Mouse (Mus musculus) midbrain, embryonic 12.5 days (tissue): ENCODE results near the gene Macrod2. TPM values are rescaled to one million over a fixed set of nuclear protein-coding genes. Genes with fewer than 3 reads are reported as not detected.

Experiments
- ATAC-seq: fragments of 200-750 bp; cut with Nextera tagmentation; 2 replicates; pipeline ENCODE4 v1.8.0; 2017; ENCODE audit warnings: low read depth, moderate TSS enrichment, moderate library complexity; ENCODE audit not compliant: low FRiP score
- H3K27ac ChIP-seq: fragments of 300-500 bp; sonication (generic); replicated peaks from 2 replicates; pipeline ENCODE4 v1.5.1; 2016; ENCODE audit warnings: mild to moderate bottlenecking
- H3K27me3 ChIP-seq: fragments of 300-500 bp; sonication (generic); 2 replicates; pipeline ENCODE4 v1.6.1; 2016; ENCODE audit warnings: mild to moderate bottlenecking
- H3K36me3 ChIP-seq: fragments of 300-500 bp; sonication (generic); 2 replicates; pipeline ENCODE4 v1.6.1; 2016
- H3K4me1 ChIP-seq: fragments of 300-500 bp; sonication (generic); 2 replicates; pipeline ENCODE4 v1.6.1; 2016
- H3K4me2 ChIP-seq: fragments of 300-500 bp; sonication (generic); replicated peaks from 2 replicates; pipeline ENCODE4 v1.6.1; 2016; ENCODE audit warnings: mild to moderate bottlenecking, moderate library complexity
- H3K4me3 ChIP-seq: fragments of 300-500 bp; sonication (generic); 2 replicates; pipeline ENCODE4 v1.5.1; 2016; ENCODE audit warnings: mild to moderate bottlenecking
- H3K9ac ChIP-seq: fragments of 300-500 bp; sonication (generic); replicated peaks from 2 replicates; pipeline ENCODE4 v1.6.1; 2016; ENCODE audit warnings: mild to moderate bottlenecking, moderate library complexity
- H3K9me3 ChIP-seq: fragments of 300-500 bp; sonication (generic); 2 replicates; pipeline ENCODE4 v1.6.1; 2016; ENCODE audit warnings: mild to moderate bottlenecking
- WGBS: fragments of 180-500 bp; shearing (Covaris S2); methylation state at CpG from one replicate; pipeline ENCODE4 v1.1.7; 2016; 5-methylcytosine and 5-hydroxymethylcytosine counted together
- polyA plus RNA-seq: library from polyadenylated mRNA; unstranded; fragments of >200 nt; fragmentation: Nextera tagmentation; extraction: Ambion mirVana; gene quantifications from 2 replicates; pipeline ENCODE4 v1.2.1, GENCODE M21; 2016

Macrod2 gene
- polyA plus RNA-seq, 1 experiment from 2014 or later: 52.4 TPM

DNA sequence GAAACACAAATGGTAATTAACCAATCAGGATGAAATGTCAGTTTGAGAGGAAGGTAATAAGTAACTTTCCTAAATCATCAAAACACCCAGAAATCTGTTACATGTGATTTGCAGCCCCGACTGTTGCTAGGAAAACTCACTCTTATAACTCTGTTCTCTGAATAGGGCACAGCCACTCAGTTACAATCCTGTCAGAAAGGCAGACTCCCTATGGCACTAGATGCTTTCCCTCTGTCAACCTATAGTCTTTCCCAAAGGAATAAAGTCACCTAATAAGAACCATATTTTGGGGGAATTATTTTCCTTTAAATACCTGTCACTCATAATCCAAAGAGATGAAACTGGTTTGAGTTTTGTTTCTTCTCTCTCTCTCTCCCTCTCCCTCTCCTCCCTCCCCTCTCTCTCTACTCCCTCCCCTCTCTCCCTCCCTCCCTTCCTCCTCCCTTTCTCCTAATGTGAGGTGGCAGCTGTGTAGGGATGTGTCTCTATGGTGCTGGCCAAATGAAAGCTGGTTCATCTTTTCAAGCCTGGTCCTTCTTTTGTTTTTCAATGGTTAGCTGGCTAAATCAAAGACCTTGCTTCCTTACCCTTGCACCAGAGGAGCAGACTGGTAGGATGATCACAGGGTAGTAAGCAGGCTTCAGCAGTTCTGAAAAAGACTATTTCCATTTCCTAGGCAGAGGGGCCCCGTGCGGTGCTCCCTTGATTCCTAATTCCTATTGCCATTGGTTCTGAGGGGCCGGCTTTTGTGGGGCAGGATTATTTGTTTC lies 661.8 kb downstream of the Macrod2 start:
- 9% methylated on average over 4 of the region's 4 CpGs for WGBS
- H3K27ac ChIP-seq: peak overlapping the region; percentile 47
- no peaks in the 10 kb centered on the region for H3K9me3 ChIP-seq
- H3K9ac ChIP-seq: no peak overlapping the region
- 0 out of 2 replicates have a peak, but pooled peaks cover 3% of the 10 kb centered on the region for H3K27me3 ChIP-seq
- H3K4me3 ChIP-seq: no peak overlapping the region
- H3K36me3 ChIP-seq: no peaks in the 10 kb centered on the region
- H3K4me1 ChIP-seq: peaks cover 20% of the 10 kb centered on the region
- peak overlapping the region; percentile 25 for H3K4me2 ChIP-seq
- ATAC-seq: peak; percentile 96

GRCm38 (mm10) chr2:141057455-141057833 lies 662.3 kb downstream of the Macrod2 start:
- peak overlapping the region; percentile 25 for H3K4me2 ChIP-seq
- ATAC-seq: no peak; the same call in 1 of the 2 replicates

GRCm38 (mm10) chr2:141073981-141074855 lies 679.1 kb downstream of the Macrod2 start:
- Histone ChIP-seq H3K36me3 (no peaks in the 10 kb centered on the region), H3K4me1 (peaks cover 8% of the 10 kb centered on the region), H3K4me3 (no peak overlapping the region), H3K27ac (0 out of 2 replicates have a peak overlapping the region, but pooled peaks have one; percentile 39), H3K9ac (no peak overlapping the region), H3K4me2 (no peak overlapping the region), H3K9me3 (no peaks in the 10 kb centered on the region), H3K27me3 (no peaks in the 10 kb centered on the region)
- WGBS: 32% methylated on average over 8 of the region's 8 CpGs
- peak; percentile 93 for ATAC-seq

More at GRCm38 (mm10) chr2:141057455-141057833, 662.3 kb downstream of the Macrod2 start:
- Histone ChIP-seq H3K4me1 (peaks cover 16% of the 10 kb centered on the region), H3K36me3 (no peaks in the 10 kb centered on the region), H3K9me3 (no peaks in the 10 kb centered on the region), H3K9ac (no peak overlapping the region), H3K27ac (peak overlapping the region; percentile 47), H3K4me3 (no peak overlapping the region), H3K27me3 (0 out of 2 replicates have a peak, but pooled peaks cover 3% of the 10 kb centered on the region)
- 17% methylated on average over 4 of the region's 4 CpGs for WGBS

- no peaks in the 10 kb centered on the region for H3K27me3 ChIP-seq
- no peak overlapping the region for H3K9ac ChIP-seq
- H3K9me3 ChIP-seq: peaks cover 5% of the 10 kb centered on the region; the same call in 1 of the 2 replicates
- no peak overlapping the region for H3K4me3 ChIP-seq
- no peaks in the 10 kb centered on the region for H3K36me3 ChIP-seq
- H3K4me1 ChIP-seq: peaks cover 4% of the 10 kb centered on the region
- H3K4me2 ChIP-seq: no peak overlapping the region
- H3K27ac ChIP-seq: no peak overlapping the region
- no peak for ATAC-seq
Observed at GRCm38 (mm10) chr2:141078221-141078620, 683.1 kb downstream of the Macrod2 start.

- no peaks in the 10 kb centered on the region for H3K27me3 ChIP-seq
- H3K4me2 ChIP-seq: no peak overlapping the region
- ATAC-seq: no peak
- no peak overlapping the region for H3K9ac ChIP-seq
- H3K27ac ChIP-seq: no peak overlapping the region
- H3K36me3 ChIP-seq: no peaks in the 10 kb centered on the region
- H3K9me3 ChIP-seq: no peaks in the 10 kb centered on the region
- no peak overlapping the region for H3K4me3 ChIP-seq
- 80% methylated on average over 3 of the region's 3 CpGs for WGBS
- no peaks in the 10 kb centered on the region for H3K4me1 ChIP-seq
Observed at GRCm38 (mm10) chr2:141091320-141091719, 696.2 kb downstream of the Macrod2 start.

- Histone ChIP-seq H3K9me3 (no peaks in the 10 kb centered on the region), H3K27me3 (no peaks in the 10 kb centered on the region), H3K4me2 (no peak overlapping the region), H3K36me3 (no peaks in the 10 kb centered on the region), H3K27ac (no peak overlapping the region), H3K9ac (no peak overlapping the region), H3K4me3 (no peak overlapping the region), H3K4me1 (no peaks in the 10 kb centered on the region)
- no peak for ATAC-seq
- WGBS: 53% methylated on average over 1 of the region's 1 CpGs
Observed at GRCm38 (mm10) chr2:141117579-141117978, 722.5 kb downstream of the Macrod2 start.

DNA sequence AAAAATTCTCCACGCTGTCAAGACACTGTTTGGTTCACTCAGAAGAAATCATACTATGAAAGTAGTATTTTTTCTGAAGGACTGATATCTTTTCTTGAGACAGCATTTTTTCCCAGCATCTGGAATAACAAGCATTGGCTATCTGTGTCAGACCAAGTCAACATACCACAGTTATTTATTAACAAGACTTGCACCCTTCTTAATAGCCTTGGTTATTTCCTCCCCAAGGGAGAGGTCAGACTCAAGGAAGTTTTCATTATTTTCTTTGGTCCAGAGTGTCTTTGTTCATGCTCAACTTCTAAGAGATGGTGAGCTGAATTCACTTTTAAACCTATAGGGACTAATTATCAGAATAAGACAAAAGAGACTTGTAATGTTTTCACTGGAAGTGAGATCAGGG lies 728.8 kb downstream of the Macrod2 start:
- no peak overlapping the region for H3K4me3 ChIP-seq
- no peak overlapping the region for H3K9ac ChIP-seq
- ATAC-seq: no peak
- no peak overlapping the region for H3K27ac ChIP-seq
- no peaks in the 10 kb centered on the region for H3K9me3 ChIP-seq
- H3K4me1 ChIP-seq: no peaks in the 10 kb centered on the region
- H3K27me3 ChIP-seq: no peaks in the 10 kb centered on the region
- no peak overlapping the region for H3K4me2 ChIP-seq
- H3K36me3 ChIP-seq: no peaks in the 10 kb centered on the region
- WGBS: 89% methylated on average over 1 of the region's 1 CpGs

- ATAC-seq: no peak
- H3K27ac ChIP-seq: no peak overlapping the region
- no peaks in the 10 kb centered on the region for H3K4me1 ChIP-seq
Observed at GRCm38 (mm10) chr2:141125638-141126037, 730.5 kb downstream of the Macrod2 start.

DNA sequence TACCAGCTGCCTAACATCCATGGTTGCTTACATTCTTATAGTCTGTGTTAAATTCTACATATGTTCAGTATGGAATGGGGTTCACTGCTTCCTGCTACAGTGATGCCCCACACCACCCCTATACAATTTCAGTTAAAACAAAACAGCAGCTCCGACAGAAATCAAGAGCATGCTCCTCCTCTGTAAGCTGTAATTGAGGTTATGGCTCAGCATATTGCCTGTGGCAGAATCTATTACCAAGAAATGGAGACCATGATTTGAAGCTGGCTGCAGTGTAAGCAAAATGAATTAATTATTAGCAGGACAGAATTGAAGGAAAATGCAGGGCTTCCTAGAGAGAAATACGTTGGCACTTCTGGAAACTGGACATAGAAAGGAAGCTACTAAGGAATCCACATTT lies 747.2 kb downstream of the Macrod2 start:
- WGBS: 52% methylated on average over 2 of the region's 2 CpGs
- H3K4me1 ChIP-seq: no peaks in the 10 kb centered on the region
- H3K27me3 ChIP-seq: no peaks in the 10 kb centered on the region
- H3K4me3 ChIP-seq: no peak overlapping the region
- H3K4me2 ChIP-seq: no peak overlapping the region
- H3K36me3 ChIP-seq: no peaks in the 10 kb centered on the region
- no peak overlapping the region for H3K9ac ChIP-seq
- no peak overlapping the region for H3K27ac ChIP-seq
- no peaks in the 10 kb centered on the region for H3K9me3 ChIP-seq
- ATAC-seq: 0 out of 2 replicates have a peak, but pooled peaks have one; percentile 47

More at GRCm38 (mm10) chr2:141125638-141126037, 730.5 kb downstream of the Macrod2 start:
- Histone ChIP-seq H3K27me3 (no peaks in the 10 kb centered on the region), H3K4me2 (no peak overlapping the region), H3K9me3 (no peaks in the 10 kb centered on the region), H3K4me3 (no peak overlapping the region), H3K9ac (no peak overlapping the region), H3K36me3 (no peaks in the 10 kb centered on the region)

DNA sequence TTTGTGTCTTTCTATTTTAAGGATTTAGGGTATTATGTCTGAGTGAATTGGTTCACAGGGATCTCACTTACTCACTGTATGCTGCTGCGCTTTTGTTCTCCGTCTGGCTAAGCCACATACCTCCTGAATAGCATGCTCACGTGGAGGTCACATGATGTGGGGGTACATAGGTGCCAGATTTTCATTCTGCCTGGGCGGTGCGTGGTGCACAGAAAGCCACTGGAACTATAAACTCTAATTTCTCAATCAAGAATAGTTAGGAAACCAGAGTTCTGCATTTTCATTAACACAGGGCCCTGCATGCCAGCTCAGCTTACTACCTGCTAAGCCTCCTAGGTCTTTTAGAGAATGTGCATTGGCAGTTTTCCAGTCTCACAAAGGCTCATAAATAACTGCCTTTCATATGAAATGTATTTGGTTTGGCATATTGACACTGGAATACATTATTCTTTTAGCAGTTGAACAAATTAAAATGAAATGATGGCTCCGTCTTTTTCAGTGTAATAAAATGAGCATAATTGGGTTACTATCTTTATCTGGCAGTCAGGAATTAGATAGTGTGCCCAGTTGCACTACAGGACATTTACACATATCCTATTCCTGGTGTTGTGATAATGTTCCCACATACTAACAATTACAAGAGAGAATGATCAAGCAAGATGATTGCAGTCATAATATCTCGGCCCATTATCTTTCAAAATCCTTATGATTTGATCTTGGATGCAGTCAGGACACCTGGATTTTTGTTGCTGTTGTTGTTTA lies 757.1 kb downstream of the Macrod2 start:
- no peak overlapping the region for H3K4me3 ChIP-seq
- no peaks in the 10 kb centered on the region for H3K9me3 ChIP-seq
- peaks cover 22% of the 10 kb centered on the region for H3K4me1 ChIP-seq
- no peak overlapping the region for H3K9ac ChIP-seq
- ATAC-seq: peak; percentile 86
- no peak overlapping the region for H3K27ac ChIP-seq
- WGBS: 45% methylated on average over 7 of the region's 7 CpGs
- H3K4me2 ChIP-seq: no peak overlapping the region
- H3K27me3 ChIP-seq: no peaks in the 10 kb centered on the region
- no peaks in the 10 kb centered on the region for H3K36me3 ChIP-seq

GRCm38 (mm10) chr2:141155972-141156371 lies 760.9 kb downstream of the Macrod2 start:
- Histone ChIP-seq H3K9ac (no peak overlapping the region), H3K4me3 (no peak overlapping the region), H3K27ac (no peak overlapping the region), H3K9me3 (no peaks in the 10 kb centered on the region), H3K36me3 (no peaks in the 10 kb centered on the region), H3K27me3 (no peaks in the 10 kb centered on the region), H3K4me1 (peaks cover 29% of the 10 kb centered on the region), H3K4me2 (no peak overlapping the region)
- no peak for ATAC-seq
- WGBS: 66% methylated on average over 4 of the region's 4 CpGs
